Mouse (Mus musculus) intestine, embryonic 14.5 days (tissue): ENCODE measurements around the gene Ccnt1. TPM values are rescaled to one million over a fixed set of nuclear protein-coding genes. Genes with fewer than 3 reads are reported as not detected.
"Not testable (repeated sequence)": the region's sequence is repeated elsewhere in the genome, so short reads cannot be mapped to it uniquely, and the experiment has no call there.

Source experiments
- ATAC-seq: fragments of 200-750 bp; cut with Nextera tagmentation; replicated peaks from 2 replicates; pipeline ENCODE4 v1.8.0; 2017; ENCODE audit warnings: low read depth, moderate number of reproducible peaks, moderate TSS enrichment, moderate library complexity; ENCODE audit not compliant: low FRiP score, low TSS enrichment
- DNase-seq: peaks from one replicate; pipeline ENCODE4 v3.0.0-alpha.2; 2018; ENCODE audit warnings: low spot score
- H3K27ac ChIP-seq: fragments of 300-500 bp; sonication (generic); 2 replicates; pipeline ENCODE4 v1.5.1; 2014; ENCODE audit warnings: low read depth, mild to moderate bottlenecking, control low read depth
- H3K27me3 ChIP-seq: fragments of 300-500 bp; sonication (generic); replicated peaks from 2 replicates; pipeline ENCODE4 v1.6.1; 2014; ENCODE audit warnings: low read length, control low read depth; ENCODE audit not compliant: control insufficient read depth, insufficient read depth
- H3K36me3 ChIP-seq: fragments of 300-500 bp; sonication (generic); 2 replicates; pipeline ENCODE4 v1.6.1; 2014; ENCODE audit warnings: low read length, control low read depth; ENCODE audit not compliant: control insufficient read depth, insufficient read depth
- H3K4me1 ChIP-seq: fragments of 300-500 bp; sonication (generic); replicated peaks from 2 replicates; pipeline ENCODE4 v1.6.1; 2014; ENCODE audit warnings: low read length, control low read depth, mixed read lengths; ENCODE audit not compliant: control insufficient read depth, insufficient read depth
- H3K4me2 ChIP-seq: fragments of 300-500 bp; sonication (generic); 2 replicates; pipeline ENCODE4 v1.6.1; 2014; ENCODE audit warnings: low read length
- H3K4me3 ChIP-seq: fragments of 300-500 bp; sonication (generic); 2 replicates; pipeline ENCODE4 v1.5.1; 2014; ENCODE audit warnings: low read depth, low read length, control low read depth, mixed read lengths
- H3K9ac ChIP-seq: fragments of 300-500 bp; sonication (generic); 2 replicates; pipeline ENCODE4 v1.6.1; 2014; ENCODE audit warnings: mild to moderate bottlenecking, low read length
- H3K9me3 ChIP-seq: fragments of 300-500 bp; sonication (generic); 2 replicates; pipeline ENCODE4 v1.6.1; 2016; ENCODE audit warnings: low read length, control low read depth; ENCODE audit not compliant: control insufficient read depth
- WGBS: fragments of 180-500 bp; shearing (Covaris S2); extraction: QIAGEN DNeasy Blood & Tissue Kit; methylation state at CpG from one replicate; pipeline ENCODE4 v1.1.7; 2014; 5-methylcytosine and 5-hydroxymethylcytosine counted together
- polyA plus RNA-seq: library from polyadenylated mRNA; unstranded; fragments of >200 nt; fragmentation: Nextera tagmentation; extraction: Ambion mirVana; gene quantifications from 2 replicates; pipeline ENCODE4 v1.2.1, GENCODE M21; 2014

Gene Ccnt1
- polyA plus RNA-seq, 1 experiment from 2014 or later, result 48.7 TPM

DNA sequence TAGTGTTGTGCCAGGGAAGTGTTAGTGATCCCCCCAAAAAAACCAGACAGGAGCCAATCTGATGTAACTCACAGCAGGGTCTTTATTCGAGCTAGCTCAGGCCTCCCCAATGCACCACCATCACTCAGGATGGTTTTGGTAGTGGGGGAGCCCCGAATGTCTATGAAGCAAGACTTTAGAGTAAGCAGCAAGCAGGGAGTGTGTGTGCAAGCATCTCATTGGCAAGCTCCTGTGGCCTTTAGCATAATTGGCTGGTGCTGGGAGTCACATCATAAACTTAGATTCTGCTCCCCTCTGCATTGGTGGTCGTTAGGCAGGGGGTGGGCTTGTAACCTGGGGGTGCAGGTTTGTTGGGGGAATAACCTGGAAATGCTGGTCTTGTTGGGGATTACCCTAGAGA lies 57.0 kb downstream of the Ccnt1 start:
- H3K4me1 ChIP-seq, H3K27me3 ChIP-seq, H3K9ac ChIP-seq, H3K9me3 ChIP-seq, H3K27ac ChIP-seq, H3K4me2 ChIP-seq, H3K4me3 ChIP-seq, ATAC-seq, DNase-seq: not testable (repeated sequence)
- WGBS, result 66% methylated on average over 3 of the region's 3 CpGs
- H3K36me3 ChIP-seq, result peaks cover 11% of the 10 kb centered on the region; the same call in 1 of the 2 replicates

DNA sequence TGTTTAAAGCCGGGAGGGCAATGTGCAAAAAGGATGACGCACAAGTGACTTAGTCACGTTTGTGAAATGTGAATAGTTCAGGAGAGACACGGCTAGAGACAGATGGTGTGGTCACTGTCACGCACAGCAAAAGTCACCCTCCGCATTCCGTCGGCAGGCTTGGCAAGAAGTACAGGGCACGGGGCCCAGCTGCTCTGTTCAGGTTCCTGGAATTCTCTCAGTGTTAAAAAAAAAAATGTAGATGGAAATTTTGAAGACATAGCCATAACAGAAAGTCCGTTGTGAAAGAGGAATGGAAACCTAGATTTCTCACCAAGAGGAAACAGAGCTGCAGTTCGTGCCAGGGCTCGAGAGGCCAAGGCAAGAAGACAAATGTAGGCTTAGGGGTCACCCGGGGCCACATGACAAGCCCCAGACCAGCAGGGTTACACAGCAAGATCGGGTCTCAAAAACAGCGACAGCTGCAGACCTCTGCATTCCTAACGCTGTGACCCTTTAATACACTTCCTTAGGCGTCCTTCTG lies 57.9 kb downstream of the Ccnt1 start:
- WGBS, result 40% methylated on average over 17 of the region's 17 CpGs
- peaks cover 6% of the 10 kb centered on the region; the same call in 1 of the 2 replicates for H3K4me1 ChIP-seq
- no peak for ATAC-seq

DNA sequence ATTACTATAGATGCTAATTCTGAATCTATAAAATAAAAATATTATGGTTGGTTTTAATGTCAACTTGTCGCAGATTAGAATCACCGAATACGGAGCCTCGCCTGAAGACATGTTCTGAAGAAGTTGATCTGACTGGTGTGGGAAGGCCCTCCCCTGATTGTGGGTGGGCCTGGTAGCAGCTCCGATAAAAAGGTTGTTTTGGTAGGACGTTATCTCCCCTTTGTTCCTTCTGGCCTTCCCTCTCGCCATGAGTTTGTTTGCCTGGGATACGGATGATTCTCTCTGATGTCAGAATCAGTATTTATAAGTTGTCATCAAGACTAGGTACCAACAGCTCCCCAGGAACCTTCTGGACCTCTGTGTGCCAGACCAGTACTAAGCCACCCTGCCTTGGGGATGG lies 58.5 kb downstream of the Ccnt1 start:
- DNase-seq, result no peak
- no peak overlapping the region for H3K4me3 ChIP-seq
- ATAC-seq, result no peak
- no peak overlapping the region for H3K4me2 ChIP-seq
- WGBS, result 65% methylated on average over 8 of the region's 8 CpGs
- H3K27ac ChIP-seq, result no peak overlapping the region
- H3K9me3 ChIP-seq, result no peaks in the 10 kb centered on the region
- H3K4me1 ChIP-seq, result peaks cover 6% of the 10 kb centered on the region; the same call in 1 of the 2 replicates
- no peak overlapping the region for H3K9ac ChIP-seq
- no peaks in the 10 kb centered on the region for H3K27me3 ChIP-seq
- H3K36me3 ChIP-seq, result no peaks in the 10 kb centered on the region

More for the DNA sequence above, 57.9 kb downstream of the Ccnt1 start:
- Histone ChIP-seq H3K4me3 (no peak overlapping the region), H3K9ac (no peak overlapping the region), H3K9me3 (no peaks in the 10 kb centered on the region), H3K36me3 (peaks cover 3% of the 10 kb centered on the region; the same call in 1 of the 2 replicates), H3K4me2 (no peak overlapping the region), H3K27me3 (no peaks in the 10 kb centered on the region), H3K27ac (no peak overlapping the region)
- DNase-seq, result no peak

DNA sequence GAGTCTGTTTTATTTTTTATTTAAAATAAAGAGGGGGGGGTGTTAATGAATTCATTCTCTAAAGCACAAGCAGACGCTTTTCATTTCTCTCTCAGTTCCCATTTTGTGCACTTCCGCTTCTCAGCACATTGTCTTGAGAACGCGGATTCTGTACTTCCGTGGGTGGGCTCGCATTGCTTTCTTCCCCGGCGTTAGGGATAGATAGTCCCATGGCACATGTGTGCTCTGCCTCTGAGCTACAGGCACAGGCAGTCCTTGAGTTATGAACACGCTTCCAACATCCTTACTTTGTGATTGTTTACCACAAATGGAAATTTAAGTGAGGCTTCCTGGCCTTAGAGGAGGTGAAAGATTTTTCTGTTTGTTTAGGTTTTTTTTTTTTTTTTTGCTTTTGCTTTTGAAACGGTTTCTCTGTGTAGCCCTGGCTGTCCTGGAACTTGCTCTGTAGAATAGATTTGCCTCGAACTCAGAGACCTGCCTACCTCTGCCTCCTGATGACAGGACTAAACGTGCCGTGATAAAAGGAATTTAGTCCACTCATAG lies 59.3 kb downstream of the Ccnt1 start:
- Histone ChIP-seq H3K4me3 (no peak overlapping the region), H3K9ac (no peak overlapping the region), H3K36me3 (no peaks in the 10 kb centered on the region), H3K27me3 (no peaks in the 10 kb centered on the region), H3K4me1 (peaks cover 6% of the 10 kb centered on the region; the same call in 1 of the 2 replicates), H3K9me3 (no peaks in the 10 kb centered on the region), H3K27ac (no peak overlapping the region), H3K4me2 (no peak overlapping the region)
- DNase-seq, result no peak
- no peak for ATAC-seq
- WGBS, result 76% methylated on average over 13 of the region's 13 CpGs

DNA sequence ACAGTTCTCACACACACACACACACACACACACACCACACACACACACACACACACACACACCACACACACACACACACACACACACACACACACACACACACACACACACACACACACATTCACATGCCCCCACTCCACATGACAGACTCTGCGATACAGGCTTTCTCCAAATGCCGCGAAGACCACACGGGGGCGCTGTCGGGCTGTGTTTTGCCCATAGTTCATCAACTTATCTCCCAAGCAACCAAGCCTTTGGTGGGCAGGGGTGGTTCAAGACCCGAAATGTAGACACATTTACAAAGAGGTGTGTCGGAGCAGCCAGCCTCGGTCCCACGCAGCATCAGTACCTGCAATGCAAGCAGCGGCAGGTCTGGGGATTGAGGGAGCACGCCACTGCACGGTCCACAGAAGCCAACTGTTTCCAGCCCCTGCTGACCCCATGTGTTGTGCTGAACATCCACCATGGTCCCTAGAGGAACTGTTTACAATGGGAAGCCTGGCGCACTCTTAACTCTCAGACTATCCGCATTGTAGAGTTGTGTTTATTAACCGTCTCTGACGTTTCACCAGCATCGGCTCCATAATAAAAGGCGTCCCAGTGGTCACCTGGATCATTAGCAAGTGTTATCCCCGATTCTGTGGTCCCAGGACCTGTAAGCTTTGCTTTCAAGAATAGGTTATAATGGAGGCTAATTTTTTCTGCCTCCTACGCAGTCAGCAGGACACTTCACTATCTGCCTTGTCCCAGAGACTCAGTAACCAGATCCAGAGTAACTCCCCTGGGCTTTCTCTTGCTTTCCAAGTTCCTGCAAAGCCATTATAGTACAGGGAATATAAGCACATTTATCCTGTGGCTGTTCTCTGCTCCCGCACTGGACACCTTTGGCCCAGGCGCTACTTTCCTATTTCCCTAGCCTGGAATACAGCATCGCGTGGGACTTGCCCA lies 60.0 kb downstream of the Ccnt1 start:
- Histone ChIP-seq H3K4me3 (no peak overlapping the region), H3K36me3 (no peaks in the 10 kb centered on the region), H3K4me1 (peaks cover 6% of the 10 kb centered on the region; the same call in 1 of the 2 replicates), H3K4me2 (peak overlapping the region; percentile 43), H3K27me3 (no peaks in the 10 kb centered on the region), H3K9me3 (no peaks in the 10 kb centered on the region), H3K9ac (no peak overlapping the region), H3K27ac (no peak overlapping the region)
- WGBS, result 24% methylated on average over 25 of the region's 25 CpGs
- no peak for ATAC-seq
- peak; percentile 91 for DNase-seq

DNA sequence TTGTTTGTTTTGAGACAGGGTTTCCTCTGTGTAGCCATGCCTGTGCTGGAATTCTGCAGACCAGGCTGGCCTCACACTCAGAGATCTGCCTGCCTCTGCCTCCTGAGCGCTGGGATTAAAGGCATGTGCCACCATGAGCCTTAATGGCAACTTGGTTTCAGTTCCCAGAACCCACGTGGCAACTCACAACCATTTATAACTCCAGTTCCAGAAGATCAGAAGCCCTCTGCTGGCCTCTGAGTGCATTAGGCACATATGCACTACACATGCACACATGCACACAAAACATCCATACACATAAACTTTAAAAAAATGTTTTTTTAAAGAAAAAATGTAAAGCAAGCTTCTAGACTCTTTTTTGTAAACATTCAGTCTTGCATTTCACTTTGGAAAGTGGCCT lies 61.3 kb downstream of the Ccnt1 start:
- Histone ChIP-seq H3K4me1 (peaks cover 6% of the 10 kb centered on the region; the same call in 1 of the 2 replicates), H3K4me2 (no peak overlapping the region), H3K4me3 (no peak overlapping the region), H3K9ac (no peak overlapping the region), H3K27ac (no peak overlapping the region), H3K9me3 (no peaks in the 10 kb centered on the region), H3K36me3 (no peaks in the 10 kb centered on the region), H3K27me3 (no peaks in the 10 kb centered on the region)
- WGBS, result 52% methylated on average over 2 of the region's 2 CpGs
- no peak for DNase-seq
- no peak for ATAC-seq

DNA sequence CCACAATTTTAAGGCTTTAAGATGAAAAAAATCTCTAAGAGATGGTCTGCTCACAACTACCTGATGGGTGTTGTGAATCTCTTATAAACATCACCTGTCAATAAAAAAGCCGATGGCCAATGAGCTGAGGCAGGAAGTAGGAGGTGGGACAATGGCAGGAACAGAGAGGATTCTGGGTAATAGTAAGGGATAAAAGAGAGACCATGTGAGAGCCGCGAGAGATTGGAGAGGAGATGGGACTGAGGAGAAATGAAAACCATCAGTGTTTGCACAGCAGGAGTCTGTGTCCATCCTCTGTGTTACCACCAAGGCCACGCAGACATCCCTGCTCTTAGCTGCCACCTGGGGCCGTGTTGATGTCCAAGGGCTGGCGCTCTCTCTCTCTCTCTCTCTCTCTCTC lies 63.4 kb downstream of the Ccnt1 start:
- no peaks in the 10 kb centered on the region for H3K9me3 ChIP-seq
- no peaks in the 10 kb centered on the region for H3K36me3 ChIP-seq
- peaks cover 6% of the 10 kb centered on the region; the same call in 1 of the 2 replicates for H3K4me1 ChIP-seq
- no peak overlapping the region for H3K4me2 ChIP-seq
- H3K4me3 ChIP-seq, result no peak overlapping the region
- H3K27ac ChIP-seq, result no peak overlapping the region
- H3K9ac ChIP-seq, result no peak overlapping the region
- ATAC-seq (no peak), DNase-seq (no peak)
- no peaks in the 10 kb centered on the region for H3K27me3 ChIP-seq
- 85% methylated on average over 6 of the region's 6 CpGs for WGBS

DNA sequence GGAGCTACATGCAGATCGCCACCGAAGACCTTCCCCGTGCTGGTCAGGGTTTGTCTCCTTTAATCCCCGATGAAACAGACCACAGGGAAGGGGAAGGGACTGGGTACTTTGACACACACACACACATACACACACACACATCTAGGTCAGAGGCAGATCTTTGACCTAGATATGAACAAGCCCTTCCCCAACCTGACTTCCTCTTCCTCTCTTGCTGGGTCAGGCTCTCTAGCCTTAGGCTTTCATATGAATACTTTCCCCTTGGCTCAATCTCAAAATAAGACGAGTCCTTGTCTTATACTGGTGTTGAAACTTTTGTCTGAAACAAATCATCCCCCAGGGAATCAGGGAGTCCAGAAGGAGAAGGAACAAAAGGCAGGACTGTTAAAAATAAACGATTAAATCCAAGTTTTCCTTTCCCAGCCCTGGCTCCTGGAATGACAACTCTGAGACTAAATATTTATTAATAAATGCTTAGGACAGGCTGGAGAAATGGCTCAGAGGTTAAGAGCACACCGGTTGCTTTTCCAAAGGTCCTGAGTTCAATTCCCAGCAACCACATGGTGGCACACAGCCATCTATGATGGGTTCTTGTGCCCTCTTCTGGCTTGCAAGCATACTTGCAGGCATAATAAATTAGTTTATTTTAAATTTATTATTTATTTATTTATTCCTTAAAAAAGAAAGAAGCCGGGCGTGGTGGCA lies 64.3 kb downstream of the Ccnt1 start:
- DNase-seq (no peak), ATAC-seq (no peak)
- no peak overlapping the region for H3K4me2 ChIP-seq
- 70% methylated on average over 9 of the region's 9 CpGs for WGBS
- H3K27ac ChIP-seq, result no peak overlapping the region
- H3K4me3 ChIP-seq, result no peak overlapping the region
- H3K9me3 ChIP-seq, result no peaks in the 10 kb centered on the region
- no peaks in the 10 kb centered on the region for H3K27me3 ChIP-seq
- no peaks in the 10 kb centered on the region for H3K36me3 ChIP-seq
- H3K9ac ChIP-seq, result no peak overlapping the region
- H3K4me1 ChIP-seq, result peaks cover 6% of the 10 kb centered on the region; the same call in 1 of the 2 replicates
